Mouse (Mus musculus): ENCODE measurements around the gene Leprot.

DNA sequence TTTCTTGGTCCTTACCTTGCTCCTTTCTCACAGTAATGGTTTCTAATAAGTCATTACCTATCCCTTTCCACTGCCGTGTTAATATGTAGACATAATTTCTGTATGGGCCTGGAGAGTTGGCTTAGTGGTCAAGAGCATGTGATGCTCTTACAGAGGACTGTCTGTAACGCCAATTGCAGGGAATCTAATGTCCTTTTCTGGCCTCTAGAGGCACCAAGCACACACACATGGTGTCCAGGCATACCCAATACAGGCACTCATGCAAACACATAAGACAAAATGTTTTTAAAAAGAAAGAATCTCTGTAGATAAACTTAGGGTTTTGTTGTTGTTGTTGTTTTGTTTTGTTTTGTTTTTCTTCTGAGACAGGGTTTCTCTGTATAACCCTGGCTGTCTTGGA is 29.8 kb upstream of the Leprot start:
- TF ChIP-seq POLR2A (IDR thresholded peaks at IDR 0.05; ENCODE audit: extremely low read depth, insufficient read depth, low read length) (no peak), CTCF (IDR thresholded peaks at IDR 0.05; ENCODE audit: extremely low read depth, insufficient read depth, low read length) (no peak)
